Mouse (Mus musculus) thymus, adult 2 months (tissue): Measurements from ENCODE around the gene Cbr4. TPM values are rescaled to one million over a fixed set of nuclear protein-coding genes. Genes with fewer than 3 reads are reported as not detected.
A peak's percentile ranks its signal among the peaks of the same experiment; 100 is the strongest.

Source experiments
- DNase-seq: peaks from one replicate; pipeline ENCODE4 v3.0.0; 2021
- H3K27ac ChIP-seq: fragments of 200-500 bp; 2 replicates; pipeline ENCODE4 v1.5.1; 2012; ENCODE audit warnings: low read length, control low read depth; ENCODE audit not compliant: control insufficient read depth, insufficient read depth
- H3K27me3 ChIP-seq: fragments of 200-500 bp; 2 replicates; pipeline ENCODE4 v1.6.1; 2012; ENCODE audit warnings: mild to moderate bottlenecking, low read length, moderate library complexity, mixed read lengths; ENCODE audit not compliant: control insufficient read depth, insufficient read depth
- H3K36me3 ChIP-seq: fragments of 200-500 bp; 2 replicates; pipeline ENCODE4 v1.6.1; 2012; ENCODE audit warnings: mild to moderate bottlenecking, low read length, moderate library complexity; ENCODE audit not compliant: control insufficient read depth, insufficient read depth
- H3K4me1 ChIP-seq: fragments of 200-500 bp; replicated peaks from 2 replicates; pipeline ENCODE4 v1.6.1; 2012; ENCODE audit warnings: low read length; ENCODE audit not compliant: control insufficient read depth, insufficient read depth
- H3K4me3 ChIP-seq: fragments of 200-500 bp; 2 replicates; pipeline ENCODE4 v1.5.1; 2012; ENCODE audit warnings: mild to moderate bottlenecking, low read length, control low read depth, moderate library complexity; ENCODE audit not compliant: control insufficient read depth, insufficient read depth
- CTCF ChIP-seq: fragments of 200-500 bp; IDR thresholded peaks from 2 replicates; pipeline ENCODE4 v1.5.1; 2012; ENCODE audit warnings: mild to moderate bottlenecking, control low read depth, low read length, moderate library complexity, borderline replicate concordance; ENCODE audit not compliant: control insufficient read depth, poor library complexity, insufficient read depth; ENCODE audit errors: extremely low read depth
- POLR2A ChIP-seq: fragments of 200-500 bp; IDR thresholded peaks from 2 replicates; pipeline ENCODE4 v1.6.1; 2012; ENCODE audit warnings: mild to moderate bottlenecking, low read length, control low read depth, moderate library complexity; ENCODE audit not compliant: control insufficient read depth, poor library complexity, insufficient read depth; ENCODE audit errors: extremely low read depth
- WGBS: fragments of 180-500 bp; shearing (Covaris S2); methylation state at CpG from one replicate; pipeline ENCODE4 v1.1.7; 2018; 5-methylcytosine and 5-hydroxymethylcytosine counted together
- polyA plus RNA-seq: library from polyadenylated mRNA; depleted of rRNA; stranded (reverse); fragments of >200 nt; gene quantifications from 2 replicates; pipeline ENCODE4 v1.2.3, GENCODE M21; 2012

The Cbr4 gene
- polyA plus RNA-seq, 1 experiment, result 5.2 TPM

- Histone ChIP-seq H3K27me3 (no peaks in the 10 kb centered on the region), H3K27ac (peak overlapping the region; percentile 92), H3K36me3 (no peaks in the 10 kb centered on the region), H3K4me1 (peaks cover 5% of the 10 kb centered on the region), H3K4me3 (peak overlapping the region; percentile 22; the same call in 1 of the 2 replicates)
- 30% methylated on average over 9 of the region's 9 CpGs for WGBS
- peak; percentile 3 for DNase-seq
- TF ChIP-seq CTCF, result no peak
- no peak for TF ChIP-seq POLR2A
Measured at GRCm38 (mm10) chr8:61450916-61451575, 36.5 kb upstream of the Cbr4 start.

- Histone ChIP-seq H3K4me1 (peaks cover 5% of the 10 kb centered on the region), H3K27me3 (no peaks in the 10 kb centered on the region), H3K27ac (no peak overlapping the region), H3K4me3 (no peak overlapping the region), H3K36me3 (no peaks in the 10 kb centered on the region)
- 89% methylated on average over 8 of the region's 8 CpGs for WGBS
- DNase-seq, result no peak
- TF ChIP-seq CTCF, result no peak
- no peak for TF ChIP-seq POLR2A
Measured at GRCm38 (mm10) chr8:61451721-61452337, 35.7 kb upstream of the Cbr4 start.

GRCm38 (mm10) chr8:61459763-61460162, 27.8 kb upstream of the Cbr4 start:
- Histone ChIP-seq H3K36me3 (no peaks in the 10 kb centered on the region), H3K4me3 (no peak overlapping the region), H3K27me3 (no peaks in the 10 kb centered on the region), H3K27ac (no peak overlapping the region), H3K4me1 (no peaks in the 10 kb centered on the region)
- 89% methylated on average over 7 of the region's 7 CpGs for WGBS
- DNase-seq, result no peak
- TF ChIP-seq POLR2A, result no peak
- TF ChIP-seq CTCF, result no peak

- H3K27me3 ChIP-seq, result no peaks in the 10 kb centered on the region
- 94% methylated on average over 5 of the region's 5 CpGs for WGBS
Measured at GRCm38 (mm10) chr8:61462221-61462620, 25.3 kb upstream of the Cbr4 start.

GRCm38 (mm10) chr8:61464393-61464792, 23.1 kb upstream of the Cbr4 start:
- no peak for DNase-seq
- no peaks in the 10 kb centered on the region for H3K27me3 ChIP-seq
- H3K36me3 ChIP-seq, result no peaks in the 10 kb centered on the region
- H3K4me1 ChIP-seq, result no peaks in the 10 kb centered on the region
- no peak overlapping the region for H3K4me3 ChIP-seq
- 58% methylated on average over 2 of the region's 2 CpGs for WGBS
- TF ChIP-seq CTCF (no peak), POLR2A (no peak)
- no peak overlapping the region for H3K27ac ChIP-seq

More at GRCm38 (mm10) chr8:61462221-61462620, 25.3 kb upstream of the Cbr4 start:
- H3K36me3 ChIP-seq, result no peaks in the 10 kb centered on the region
- no peak overlapping the region for H3K27ac ChIP-seq
- no peak for DNase-seq
- H3K4me3 ChIP-seq, result no peak overlapping the region
- TF ChIP-seq CTCF, result no peak
- TF ChIP-seq POLR2A, result no peak
- H3K4me1 ChIP-seq, result no peaks in the 10 kb centered on the region

GRCm38 (mm10) chr8:61466696-61467552, 20.6 kb upstream of the Cbr4 start:
- Histone ChIP-seq H3K4me1 (no peaks in the 10 kb centered on the region), H3K27ac (no peak overlapping the region), H3K27me3 (no peaks in the 10 kb centered on the region), H3K36me3 (no peaks in the 10 kb centered on the region), H3K4me3 (no peak overlapping the region)
- no peak for TF ChIP-seq POLR2A
- TF ChIP-seq CTCF, result no peak
- 94% methylated on average over 15 of the region's 15 CpGs for WGBS
- no peak for DNase-seq

- TF ChIP-seq POLR2A, result no peak
- TF ChIP-seq CTCF, result no peak
- WGBS, result 98% methylated on average over 3 of the region's 3 CpGs
- H3K27me3 ChIP-seq, result no peaks in the 10 kb centered on the region
Measured at GRCm38 (mm10) chr8:61467553-61467815, 20.1 kb upstream of the Cbr4 start.

More at GRCm38 (mm10) chr8:61467553-61467815, 20.1 kb upstream of the Cbr4 start:
- H3K27ac ChIP-seq, result no peak overlapping the region
- no peak overlapping the region for H3K4me3 ChIP-seq
- no peak for DNase-seq
- H3K4me1 ChIP-seq, result no peaks in the 10 kb centered on the region
- H3K36me3 ChIP-seq, result no peaks in the 10 kb centered on the region
